Mouse (Mus musculus) heart, postnatal 10 days (tissue): ENCODE measurements at regions not wholly inside any gene's neighbourhood (a gene's known extent, or its start where the extent isn't known, plus 50 kb on each side); places are given as distances from the start of the nearest gene placed in this dataset.

Source experiments
- DNase-seq, 2 experiments: peaks; one replicate each; pipeline ENCODE4 v3.0.0; 2021
- intact Hi-C: fragments of 180-260 bp; cut with DNase I; formaldehyde crosslinking; loops from one replicate; pipeline ENCODE4 v1.15.1; 2025

GRCm38 (mm10) chr13:14898495-14898894 lies 268.5 kb downstream of the AW209491 start:
- intact Hi-C loops: no loop called here
- no peak for DNase-seq

GRCm38 (mm10) chr13:14930137-14930785 lies 300.3 kb downstream of the AW209491 start:
- intact Hi-C loops: no loop called here
- DNase-seq: peak; percentile 66 to 68

DNA sequence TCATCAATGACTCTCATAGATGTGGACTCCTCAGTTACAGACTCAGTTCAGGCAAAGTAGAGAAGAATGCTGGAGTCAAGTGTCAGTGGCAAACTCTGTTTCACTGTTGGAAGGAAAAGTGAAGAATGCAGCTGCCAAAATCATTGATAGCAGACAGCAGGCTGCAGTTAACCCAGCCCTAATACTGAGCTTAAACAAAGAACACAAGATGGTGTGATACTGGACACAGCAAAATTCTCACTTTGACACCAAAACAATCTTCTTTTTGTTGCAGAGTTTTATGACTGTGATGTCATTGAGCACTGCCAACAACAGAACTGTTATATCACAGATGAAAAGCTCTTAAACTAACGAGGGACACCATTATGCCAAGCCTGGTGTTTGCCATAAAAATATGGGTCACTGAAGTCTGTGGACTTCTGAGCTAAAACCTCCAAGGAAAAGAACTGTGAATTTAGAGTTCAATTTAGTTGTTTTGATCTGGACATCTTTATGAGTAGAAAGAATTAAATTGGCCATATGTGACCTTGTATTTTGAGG lies 336.3 kb downstream of the AW209491 start:
- intact Hi-C loops: no loop called here
- peak; percentile 0 to 1 for DNase-seq

- DNase-seq: no peak
- intact Hi-C loops: no loop called here
These were observed 372.7 kb downstream of the AW209491 start for GRCm38 (mm10) chr13:15002700-15003099.

DNA sequence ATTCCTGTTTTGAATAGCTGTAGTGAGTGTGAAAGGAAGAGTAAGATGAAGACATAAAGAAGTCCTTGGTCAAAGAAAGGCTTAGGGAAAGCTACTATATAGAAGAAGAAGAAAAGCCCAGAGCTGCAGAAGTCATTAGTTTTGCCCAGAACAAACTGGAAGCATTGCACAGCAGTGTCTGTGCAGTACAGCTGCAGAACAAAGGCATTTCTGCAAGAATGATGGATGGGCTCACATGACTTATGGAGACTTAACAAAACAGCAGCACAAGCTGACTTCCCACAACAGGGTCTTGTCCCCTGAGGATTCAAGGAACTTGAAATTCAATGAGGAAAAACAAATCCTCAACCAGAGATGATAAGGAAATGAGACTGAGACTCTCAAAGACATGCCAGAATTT lies 381.7 kb downstream of the AW209491 start:
- peak; percentile 11 for DNase-seq
- intact Hi-C loops: no loop called here

DNA sequence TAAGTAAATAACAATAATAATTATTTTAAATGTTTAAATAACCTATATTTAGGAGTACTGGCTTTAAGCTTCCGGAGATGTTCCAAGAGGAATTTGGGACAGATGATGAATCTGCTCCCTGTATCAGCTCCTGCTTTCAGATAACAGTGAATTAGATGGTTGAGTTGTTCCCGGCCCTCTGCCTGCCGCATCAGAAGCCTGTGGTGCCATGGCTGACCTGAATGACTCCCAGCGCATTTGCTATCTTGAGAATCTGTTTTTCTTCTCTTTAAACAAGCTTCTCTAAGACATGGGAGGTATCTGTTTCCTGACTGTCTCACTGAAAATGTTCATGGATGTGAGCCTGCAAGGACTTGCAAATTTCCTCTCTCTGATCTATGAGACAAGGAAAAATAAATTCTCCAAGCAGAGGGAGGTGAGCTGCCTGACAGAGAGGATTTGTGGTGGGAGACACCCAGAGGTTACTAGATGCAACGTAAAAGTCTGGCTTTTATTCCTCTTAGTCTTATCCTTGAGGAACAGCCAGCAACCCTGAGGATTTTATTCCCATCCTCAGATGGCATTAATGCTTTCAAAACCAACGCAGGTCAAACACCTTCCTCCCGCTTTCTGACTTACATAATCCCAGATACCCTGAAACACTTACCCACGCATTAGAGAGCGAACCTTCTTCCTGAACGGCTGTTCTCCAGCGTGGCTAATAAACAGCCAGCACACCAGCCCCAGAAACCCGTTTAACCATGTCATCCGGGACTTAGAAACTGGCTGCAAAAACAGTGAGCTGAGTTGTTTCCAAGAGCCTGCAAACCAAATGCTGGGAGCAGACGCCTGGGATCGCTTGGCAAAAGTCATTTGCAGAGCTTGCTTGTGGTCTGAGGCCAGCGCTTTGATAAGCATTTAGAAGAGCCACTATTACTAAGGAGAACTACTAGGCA lies 389.1 kb downstream of the AW209491 start:
- intact Hi-C loops: no loop called here
- peak; percentile 42 to 57 for DNase-seq

GRCm38 (mm10) chr13:15026601-15027000 lies 396.6 kb downstream of the AW209491 start:
- intact Hi-C loops: no loop called here
- DNase-seq: no peak

GRCm38 (mm10) chr13:15052667-15053375 lies 410.2 kb upstream of the Gli3 start:
- peak; percentile 5 to 12 for DNase-seq
- intact Hi-C loops: no loop called here

DNA sequence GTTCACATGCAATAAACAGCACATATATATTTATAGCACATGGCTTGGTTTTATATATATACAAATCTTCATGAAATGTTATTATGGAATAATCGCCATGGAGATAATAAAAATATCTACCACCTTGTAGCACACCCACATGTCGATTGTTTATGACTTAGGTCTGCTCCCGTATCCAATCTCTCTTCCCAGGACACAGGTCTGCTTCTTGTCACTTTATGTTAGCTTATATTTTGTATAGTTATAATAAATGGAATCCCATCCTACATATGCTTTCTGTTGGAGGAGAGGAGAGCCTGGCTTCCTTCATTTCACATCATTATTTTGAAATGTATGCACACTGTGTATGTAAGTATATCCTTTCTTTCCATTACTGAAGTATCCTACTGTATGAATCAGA lies 408.3 kb upstream of the Gli3 start:
- intact Hi-C loops: no loop called here
- no peak for DNase-seq

GRCm38 (mm10) chr13:15078635-15079094 lies 384.4 kb upstream of the Gli3 start:
- DNase-seq: peak; percentile 6 to 28
- intact Hi-C loops: no loop called here

GRCm38 (mm10) chr13:15079148-15079547 lies 383.9 kb upstream of the Gli3 start:
- no peak for DNase-seq
- intact Hi-C loops: no loop called here

DNA sequence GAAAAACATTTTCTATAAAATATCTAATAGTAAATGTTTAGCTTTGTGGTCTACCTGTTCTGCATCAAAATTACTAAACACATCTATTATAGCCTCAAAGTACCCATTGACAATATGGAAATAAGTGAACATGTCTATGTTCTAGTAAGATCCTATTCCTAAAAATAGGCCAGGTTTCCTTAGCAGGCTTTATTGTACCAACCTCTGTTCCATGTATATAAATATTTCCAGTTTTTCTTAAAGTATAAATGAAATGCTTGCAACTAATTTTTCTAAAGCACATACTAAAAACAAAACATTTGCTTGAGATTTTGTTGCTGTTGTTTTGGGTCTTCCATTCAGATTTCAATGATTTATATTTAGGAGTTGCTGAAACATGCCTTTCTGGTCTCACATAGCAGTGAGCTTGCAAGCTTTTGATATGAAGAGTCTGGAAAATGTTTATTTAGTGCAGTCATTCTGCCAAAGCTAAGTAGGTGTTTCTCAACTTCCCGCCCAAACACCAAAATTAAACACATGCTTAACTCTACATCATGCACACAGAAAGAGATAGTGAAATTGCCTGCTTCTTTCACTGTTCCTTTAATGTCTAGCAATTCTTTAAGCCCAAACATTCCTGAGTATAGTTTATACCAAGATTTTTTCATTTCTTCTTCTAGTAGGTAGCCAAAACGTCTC lies 380.6 kb upstream of the Gli3 start:
- DNase-seq: no peak
- intact Hi-C loops: no loop called here

DNA sequence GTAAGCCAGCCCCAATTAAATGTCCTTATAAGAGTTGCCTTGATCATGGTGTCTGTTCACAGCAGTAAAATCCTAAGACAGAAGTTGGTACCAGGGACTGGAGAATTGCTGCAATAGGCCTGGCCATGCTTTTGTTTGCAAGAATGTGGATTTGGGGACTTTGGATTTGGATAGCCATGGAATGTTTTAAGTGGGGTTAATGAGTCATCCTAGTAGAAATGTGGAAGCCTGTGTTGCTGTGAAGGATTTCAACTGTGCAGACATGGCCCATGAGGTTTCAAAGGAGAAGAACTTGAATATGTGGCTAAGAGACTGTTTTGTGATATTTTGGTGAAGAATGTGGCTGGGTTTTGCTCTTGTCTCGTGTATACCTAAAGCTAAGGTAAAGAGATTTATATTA lies 368.2 kb upstream of the Gli3 start:
- DNase-seq: no peak
- intact Hi-C loops: no loop called here

- peak in 1 of 2 experiments; percentile 6 for DNase-seq
- intact Hi-C loops: no loop called here
These were observed 355.2 kb upstream of the Gli3 start for GRCm38 (mm10) chr13:15107753-15108305.

GRCm38 (mm10) chr13:15113383-15113782 lies 349.7 kb upstream of the Gli3 start:
- DNase-seq: no peak
- intact Hi-C loops: no loop called here

- DNase-seq: no peak
- intact Hi-C loops: no loop called here
These were observed 332.8 kb upstream of the Gli3 start for GRCm38 (mm10) chr13:15130249-15130648.

DNA sequence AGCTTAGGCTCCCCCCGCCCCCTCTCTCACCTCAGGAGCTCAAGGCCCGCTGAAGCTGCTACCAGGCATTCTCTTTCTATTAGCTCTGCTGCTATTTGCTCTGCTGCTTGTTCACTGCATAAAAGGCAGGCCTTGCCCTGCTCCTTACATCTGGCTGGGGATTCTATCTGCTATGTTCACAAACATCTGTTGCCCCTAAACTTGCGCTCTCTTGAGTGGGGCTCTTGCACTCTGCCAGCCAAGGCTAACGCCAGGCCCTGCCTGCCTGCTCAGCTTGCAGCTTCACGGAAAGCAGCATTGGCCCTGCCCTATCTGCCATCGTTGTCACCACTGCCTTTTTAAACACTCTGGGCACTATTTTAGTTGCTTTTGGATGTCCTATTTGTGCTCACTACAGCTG lies 316.9 kb upstream of the Gli3 start:
- intact Hi-C loops: no loop called here
- no peak for DNase-seq

- intact Hi-C loops: no loop called here
- no peak for DNase-seq
These were observed 282.1 kb upstream of the Gli3 start for GRCm38 (mm10) chr13:15180898-15181297.

GRCm38 (mm10) chr13:15211635-15212352 lies 251.2 kb upstream of the Gli3 start:
- intact Hi-C loops: no loop called here
- no peak for DNase-seq
